Comparison of ENCODE assay signal across 13 mouse cellular contexts in the genomic region with DNA sequence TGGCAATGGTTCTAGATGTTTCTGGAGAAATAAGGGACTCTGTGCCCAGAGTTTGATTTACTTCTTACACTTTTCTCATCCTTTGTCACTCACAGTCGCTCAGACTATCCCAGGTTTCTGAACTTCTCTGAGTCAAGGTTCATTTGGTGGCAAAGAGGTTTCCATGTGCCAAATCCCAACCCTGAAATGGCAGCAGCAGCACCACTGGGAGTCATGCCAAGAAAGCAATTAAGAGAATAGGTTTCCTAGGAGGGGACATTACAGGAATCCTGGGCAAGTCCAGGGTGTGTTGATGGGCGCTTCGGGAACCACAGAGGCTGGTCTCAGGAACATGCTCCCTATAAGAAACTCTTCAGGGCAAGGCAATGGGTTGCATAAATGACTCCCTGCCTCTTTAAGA. TPM values are rescaled to one million over a fixed set of nuclear protein-coding genes. Genes with fewer than 3 reads are reported as not detected.
DNase-seq lines count a peak whose midpoint lies in the region; ATAC-seq and TF ChIP-seq lines count a peak whose summit lies in the region.
"Had no signal": no experiment of that assay in that cellular context is flagged by ENCODE, and none has a peak within 500 bp of the region (broad histone marks: within the 10 kb centered on the region; RNA-seq: fewer than 3 reads in every experiment).

No protein-coding gene starts in this region.

- 0 out of 2 replicates have a peak, but pooled peaks cover 3% of the 10 kb centered on the region for H3K4me1 ChIP-seq in hindbrain, embryonic 14.5 days (replicated peaks; ENCODE audit: control insufficient read depth, insufficient read depth, low read length)
- H3K4me1 ChIP-seq in hindbrain, embryonic 16.5 days (ENCODE audit: control insufficient read depth, insufficient read depth, low read depth, low read length) = peaks cover 3% of the 10 kb centered on the region; the same call in 1 of the 2 replicates
- H3K4me1 ChIP-seq in midbrain, embryonic 14.5 days (ENCODE audit: control insufficient read depth, insufficient read depth, low read length) = no peaks in the 10 kb centered on the region; the same call in 1 of the 2 replicates
- H3K4me1 ChIP-seq in midbrain, embryonic 15.5 days = peaks cover 3% of the 10 kb centered on the region; the same call in 1 of the 2 replicates
- H3K4me1 ChIP-seq in small intestine, adult 2 months (ENCODE audit: control insufficient read depth, insufficient read depth, insufficient read length, low read length) = peaks cover 10% of the 10 kb centered on the region
- H3K4me1 ChIP-seq: liver, embryonic 15.5 days had no signal

- no peaks in the 10 kb centered on the region for H3K27me3 ChIP-seq in hindbrain, embryonic 14.5 days (ENCODE audit: control insufficient read depth, insufficient read depth, low read length)
- no peaks in the 10 kb centered on the region for H3K27me3 ChIP-seq in hindbrain, embryonic 16.5 days (replicated peaks; ENCODE audit: control insufficient read depth, insufficient read depth, low read length)
- no peaks in the 10 kb centered on the region for H3K27me3 ChIP-seq in midbrain, embryonic 14.5 days (ENCODE audit: control insufficient read depth, insufficient read depth, low read length)
- H3K27me3 ChIP-seq in midbrain, embryonic 15.5 days (replicated peaks) = no peaks in the 10 kb centered on the region
- H3K27me3 ChIP-seq in small intestine, adult 2 months (ENCODE audit: control insufficient read depth, insufficient read depth, low read length) = no peaks in the 10 kb centered on the region
- H3K27me3 ChIP-seq: hindbrain, embryonic 15.5 days; liver, embryonic 15.5 days had no signal

- H3K4me3 ChIP-seq in hindbrain, embryonic 14.5 days (replicated peaks; ENCODE audit: low read length) = no peak overlapping the region
- no peak overlapping the region for H3K4me3 ChIP-seq in hindbrain, embryonic 16.5 days (ENCODE audit: low read length)
- no peak overlapping the region for H3K4me3 ChIP-seq in midbrain, embryonic 14.5 days (replicated peaks; ENCODE audit: low read depth, low read length)
- no peak overlapping the region for H3K4me3 ChIP-seq in midbrain, embryonic 15.5 days
- H3K4me3 ChIP-seq in small intestine, adult 2 months (ENCODE audit: low read depth, low read length) = no peak overlapping the region
- H3K4me3 ChIP-seq: hindbrain, embryonic 15.5 days; liver, embryonic 15.5 days had no signal

- no peaks in the 10 kb centered on the region for H3K9me3 ChIP-seq in hindbrain, embryonic 14.5 days (ENCODE audit: control insufficient read depth, low read length)
- H3K9me3 ChIP-seq in hindbrain, embryonic 16.5 days (ENCODE audit: control insufficient read depth, low read length) = no peaks in the 10 kb centered on the region
- H3K9me3 ChIP-seq in midbrain, embryonic 14.5 days (ENCODE audit: control insufficient read depth, low read length) = no peaks in the 10 kb centered on the region
- H3K9me3 ChIP-seq in midbrain, embryonic 15.5 days = no peaks in the 10 kb centered on the region
- H3K9me3 ChIP-seq: hindbrain, embryonic 15.5 days; liver, embryonic 15.5 days had no signal

- H3K36me3 ChIP-seq in hindbrain, embryonic 14.5 days (replicated peaks; ENCODE audit: control insufficient read depth, insufficient read depth) = no peaks in the 10 kb centered on the region
- H3K36me3 ChIP-seq in hindbrain, embryonic 16.5 days (ENCODE audit: control insufficient read depth, insufficient read depth, low read length) = peaks cover 3% of the 10 kb centered on the region
- no peaks in the 10 kb centered on the region for H3K36me3 ChIP-seq in midbrain, embryonic 14.5 days (ENCODE audit: control insufficient read depth, insufficient read depth, low read length)
- no peaks in the 10 kb centered on the region for H3K36me3 ChIP-seq in midbrain, embryonic 15.5 days (replicated peaks)
- 0 out of 2 replicates have a peak, but pooled peaks cover 2% of the 10 kb centered on the region for H3K36me3 ChIP-seq in small intestine, adult 2 months (ENCODE audit: control insufficient read depth, insufficient read depth, low read length)
- H3K36me3 ChIP-seq: hindbrain, embryonic 15.5 days; liver, embryonic 15.5 days had no signal

- no peak for TF ChIP-seq POLR2A in small intestine, adult 2 months (IDR thresholded peaks at IDR 0.05; ENCODE audit: low read depth, low read length)

- H3K9ac ChIP-seq in hindbrain, embryonic 14.5 days = no peak overlapping the region
- no peak overlapping the region for H3K9ac ChIP-seq in hindbrain, embryonic 16.5 days (ENCODE audit: low read depth, low read length)
- H3K9ac ChIP-seq in midbrain, embryonic 14.5 days (replicated peaks; ENCODE audit: low read length) = no peak overlapping the region
- no peak overlapping the region for H3K9ac ChIP-seq in midbrain, embryonic 15.5 days
- H3K9ac ChIP-seq: hindbrain, embryonic 15.5 days; liver, embryonic 15.5 days had no signal

- no peak overlapping the region for H3K4me2 ChIP-seq in hindbrain, embryonic 14.5 days (replicated peaks)
- H3K4me2 ChIP-seq in hindbrain, embryonic 16.5 days (ENCODE audit: low read length) = no peak overlapping the region
- no peak overlapping the region for H3K4me2 ChIP-seq in midbrain, embryonic 14.5 days (ENCODE audit: low read length)
- H3K4me2 ChIP-seq in midbrain, embryonic 15.5 days = no peak overlapping the region
- H3K4me2 ChIP-seq: hindbrain, embryonic 15.5 days; liver, embryonic 15.5 days had no signal

- WGBS in hindbrain, embryonic 14.5 days = 71% methylated on average over 3 of the region's 3 CpGs
- 61% methylated on average over 3 of the region's 3 CpGs for WGBS in hindbrain, embryonic 16.5 days
- WGBS in midbrain, embryonic 14.5 days = 81% methylated on average over 3 of the region's 3 CpGs
- WGBS in midbrain, embryonic 15.5 days = 75% methylated on average over 3 of the region's 3 CpGs
- WGBS in small intestine, adult 2 months = 19% methylated on average over 3 of the region's 3 CpGs

- no peak for TF ChIP-seq CTCF in small intestine, adult 2 months (IDR thresholded peaks at IDR 0.05; ENCODE audit: extremely low read depth, insufficient read length, insufficient replicate concordance, low read depth, low read length)

- peak; percentile 60 for DNase-seq in adrenal gland, postnatal 10 days
- no peak for DNase-seq in adrenal gland, postnatal 4 days (ENCODE audit: low spot score in 2 of 2)
- peak; percentile 29 for DNase-seq in hindbrain, embryonic 14.5 days (ENCODE audit: low spot score)
- peak; percentile 13 for DNase-seq in midbrain, embryonic 14.5 days
- no peak for DNase-seq in urinary bladder, adult 2 months (ENCODE audit: low spot score)
- DNase-seq: gastrocnemius, postnatal 25 days; lung, postnatal 4 days had no signal

- H3K27ac ChIP-seq in hindbrain, embryonic 14.5 days = no peak overlapping the region
- no peak overlapping the region for H3K27ac ChIP-seq in hindbrain, embryonic 16.5 days (ENCODE audit: low read depth, low read length)
- H3K27ac ChIP-seq in midbrain, embryonic 14.5 days (replicated peaks; ENCODE audit: low read depth, low read length) = no peak overlapping the region
- no peak overlapping the region for H3K27ac ChIP-seq in midbrain, embryonic 15.5 days
- H3K27ac ChIP-seq in small intestine, adult 2 months (ENCODE audit: insufficient read depth, low read depth, low read length) = 0 out of 2 replicates have a peak overlapping the region, but pooled peaks have one; percentile 67
- H3K27ac ChIP-seq: hindbrain, embryonic 15.5 days; liver, embryonic 15.5 days had no signal

- no peak for ATAC-seq in hindbrain, embryonic 14.5 days (ENCODE audit: low FRiP score)
- no peak for ATAC-seq in hindbrain, embryonic 16.5 days
- ATAC-seq in midbrain, embryonic 14.5 days (ENCODE audit: low FRiP score, low TSS enrichment) = no peak
- ATAC-seq in midbrain, embryonic 15.5 days (replicated peaks) = no peak
- ATAC-seq: midbrain, embryonic 16.5 days had no signal

RNA-seq across cellular contexts. Expression of a gene that starts 26.6 kb away (rescaled TPM):
- total RNA-seq in adrenal gland, postnatal 10 days (2021) = 1 to 10 TPM; 6.4 to 7.0 TPM
- 1 to 10 TPM; 8.0 to 8.2 TPM for total RNA-seq in adrenal gland, postnatal 4 days (2021)
- 4.6 and 4.8 TPM in 2 replicates for polyA plus RNA-seq in hindbrain, embryonic 14.5 days (2014; fragmentation: Nextera tagmentation; extraction: Ambion mirVana)
- 6.2 and 7.6 TPM in 2 replicates for polyA plus RNA-seq in hindbrain, embryonic 16.5 days (2015; fragmentation: Nextera tagmentation; extraction: Ambion mirVana)
- 3.1 and 3.8 TPM in 2 replicates for polyA plus RNA-seq in midbrain, embryonic 14.5 days (2014; fragmentation: Nextera tagmentation; extraction: Ambion mirVana)
- 6.4 and 7.3 TPM in 2 replicates for polyA plus RNA-seq in midbrain, embryonic 15.5 days (2015; fragmentation: Nextera tagmentation; extraction: Ambion mirVana)
- polyA plus RNA-seq in small intestine, adult 2 months (2012; rRNA removed) = 4.0 and 4.6 TPM in 2 replicates
- 3.5 and 4.5 TPM in 2 replicates for polyA plus RNA-seq in urinary bladder, adult 2 months (2012; rRNA removed)

RNA-seq across cellular contexts. Expression of a gene that starts 46.7 kb away (rescaled TPM):
- total RNA-seq in adrenal gland, postnatal 10 days (2021) = 1 to 10 TPM in 1 of 2 experiments, under 1 TPM in 1; 0.96 to 1.2 TPM
- 1 to 10 TPM in 1 of 2 experiments, under 1 TPM in 1; 0.95 to 1.7 TPM for total RNA-seq in adrenal gland, postnatal 4 days (2021)
- polyA plus RNA-seq in hindbrain, embryonic 14.5 days (2014; fragmentation: Nextera tagmentation; extraction: Ambion mirVana) = 2.0 and 3.0 TPM in 2 replicates
- polyA plus RNA-seq in hindbrain, embryonic 16.5 days (2015; fragmentation: Nextera tagmentation; extraction: Ambion mirVana) = 1.8 and 2.8 TPM in 2 replicates
- 1.1 and 1.7 TPM in 2 replicates for polyA plus RNA-seq in midbrain, embryonic 14.5 days (2014; fragmentation: Nextera tagmentation; extraction: Ambion mirVana)
- polyA plus RNA-seq in midbrain, embryonic 15.5 days (2015; fragmentation: Nextera tagmentation; extraction: Ambion mirVana) = 1.7 and 2.4 TPM in 2 replicates
- polyA plus RNA-seq in small intestine, adult 2 months (2012; rRNA removed) = 0.74 and 1.4 TPM in 2 replicates
- polyA plus RNA-seq in urinary bladder, adult 2 months (2012; rRNA removed) = 2.4 and 3.3 TPM in 2 replicates

Comparison
In these comparisons a context has a peak if more than half of its experiments do, and no peak if none do; other contexts are left out.
1. DNase-seq: peak in adrenal gland, postnatal 10 days (single experiment), hindbrain, embryonic 14.5 days (single experiment) and midbrain, embryonic 14.5 days (single experiment); none in adrenal gland, postnatal 4 days (0 of 2) and urinary bladder, adult 2 months (single experiment).